Mouse (Mus musculus) kidney, embryonic 15.5 days (tissue): ENCODE results near the gene Rps2. TPM values are rescaled to one million over a fixed set of nuclear protein-coding genes. Genes with fewer than 3 reads are reported as not detected.
A peak's percentile ranks its signal among the peaks of the same experiment; 100 is the strongest.
"Not testable (repeated sequence)": the region's sequence is repeated elsewhere in the genome, so short reads cannot be mapped to it uniquely, and the experiment has no call there.

ENCODE experiments used
- ATAC-seq: fragments of 200-750 bp; cut with Nextera tagmentation; replicated peaks from 2 replicates; pipeline ENCODE4 v1.8.0; 2017; ENCODE audit warnings: moderate TSS enrichment; ENCODE audit not compliant: low FRiP score
- H3K27ac ChIP-seq: fragments of 300-500 bp; sonication (generic); 2 replicates; pipeline ENCODE4 v1.5.1; 2015; ENCODE audit warnings: mild to moderate bottlenecking, inconsistent platforms
- H3K27me3 ChIP-seq: fragments of 300-500 bp; sonication (generic); 2 replicates; pipeline ENCODE4 v1.6.1; 2015; ENCODE audit warnings: inconsistent platforms
- H3K36me3 ChIP-seq: fragments of 300-500 bp; sonication (generic); 2 replicates; pipeline ENCODE4 v1.6.1; 2015; ENCODE audit warnings: inconsistent platforms
- H3K4me1 ChIP-seq: fragments of 300-500 bp; sonication (generic); 2 replicates; pipeline ENCODE4 v1.6.1; 2015; ENCODE audit warnings: inconsistent platforms
- H3K4me2 ChIP-seq: fragments of 300-500 bp; sonication (generic); 2 replicates; pipeline ENCODE4 v1.6.1; 2015; ENCODE audit warnings: moderate library complexity, mild to moderate bottlenecking, inconsistent platforms
- H3K4me3 ChIP-seq: fragments of 300-500 bp; sonication (generic); replicated peaks from 2 replicates; pipeline ENCODE4 v1.5.1; 2015; ENCODE audit warnings: mild to moderate bottlenecking, inconsistent platforms
- H3K9ac ChIP-seq: fragments of 300-500 bp; sonication (generic); 2 replicates; pipeline ENCODE4 v1.6.1; 2015; ENCODE audit warnings: mild to moderate bottlenecking, inconsistent platforms
- H3K9me3 ChIP-seq: fragments of 300-500 bp; sonication (generic); replicated peaks from 2 replicates; pipeline ENCODE4 v1.6.1; 2016; ENCODE audit warnings: inconsistent platforms
- WGBS: fragments of 180-500 bp; shearing (Covaris S2); methylation state at CpG from one replicate; pipeline ENCODE4 v1.1.7; 2015; ENCODE audit warnings: mixed read lengths; 5-methylcytosine and 5-hydroxymethylcytosine counted together
- polyA plus RNA-seq: library from polyadenylated mRNA; unstranded; fragments of >200 nt; fragmentation: Nextera tagmentation; extraction: Ambion mirVana; gene quantifications from 2 replicates; pipeline ENCODE4 v1.2.1, GENCODE M21; 2015

Rps2 gene
- polyA plus RNA-seq, 1 experiment from 2014 or later = 1,520 TPM

- peaks cover 21% of the 10 kb centered on the region for H3K4me1 ChIP-seq
- H3K4me3 ChIP-seq = peak overlapping the region; percentile 92
- peak overlapping the region; percentile 78 for H3K9ac ChIP-seq
- H3K27me3 ChIP-seq = no peaks in the 10 kb centered on the region
- H3K4me2 ChIP-seq = peak overlapping the region; percentile 81
- 4% methylated on average over 24 of the region's 24 CpGs for WGBS
- peaks cover 27% of the 10 kb centered on the region for H3K36me3 ChIP-seq
- peak; percentile 40; the same call in 1 of the 2 replicates for ATAC-seq
- peak overlapping the region; percentile 93 for H3K27ac ChIP-seq
- no peaks in the 10 kb centered on the region for H3K9me3 ChIP-seq
Observed at GRCm38 (mm10) chr17:24707801-24708425, 10.0 kb upstream of the Rps2 start.

GRCm38 (mm10) chr17:24708646-24709045 is 9.3 kb upstream of the Rps2 start:
- Histone ChIP-seq H3K9me3 (no peaks in the 10 kb centered on the region), H3K36me3 (peaks cover 21% of the 10 kb centered on the region), H3K4me2 (peak overlapping the region; percentile 81; the same call in 1 of the 2 replicates), H3K4me1 (peaks cover 21% of the 10 kb centered on the region), H3K4me3 (peak overlapping the region; percentile 92; the same call in 1 of the 2 replicates), H3K27me3 (no peaks in the 10 kb centered on the region), H3K9ac (no peak overlapping the region), H3K27ac (no peak overlapping the region)
- WGBS = 41% methylated on average over 2 of the region's 2 CpGs
- no peak for ATAC-seq

- no peaks in the 10 kb centered on the region for H3K27me3 ChIP-seq
- peaks cover 28% of the 10 kb centered on the region for H3K36me3 ChIP-seq
- ATAC-seq = no peak
- H3K4me3 ChIP-seq = no peak overlapping the region
- H3K27ac ChIP-seq = peak overlapping the region; percentile 75
- H3K4me1 ChIP-seq = peaks cover 21% of the 10 kb centered on the region
- WGBS = 42% methylated on average over 6 of the region's 6 CpGs
- H3K9ac ChIP-seq = no peak overlapping the region; the same call in 1 of the 2 replicates
- no peaks in the 10 kb centered on the region for H3K9me3 ChIP-seq
- H3K4me2 ChIP-seq = no peak overlapping the region
Observed at GRCm38 (mm10) chr17:24715556-24715955, 2.4 kb upstream of the Rps2 start.

- H3K9me3 ChIP-seq = no peaks in the 10 kb centered on the region
- no peak overlapping the region for H3K4me2 ChIP-seq
- H3K9ac ChIP-seq = 0 out of 2 replicates have a peak overlapping the region, but pooled peaks have one; percentile 21
- H3K27me3 ChIP-seq = no peaks in the 10 kb centered on the region
- peak overlapping the region; percentile 75 for H3K27ac ChIP-seq
- 88% methylated on average over 15 of the region's 15 CpGs for WGBS
- peaks cover 29% of the 10 kb centered on the region for H3K36me3 ChIP-seq
- H3K4me3 ChIP-seq = no peak overlapping the region
- ATAC-seq = no peak
- peaks cover 23% of the 10 kb centered on the region for H3K4me1 ChIP-seq
Observed at GRCm38 (mm10) chr17:24716166-24716682, 1.7 kb upstream of the Rps2 start.

- Histone ChIP-seq H3K4me1 (peaks cover 47% of the 10 kb centered on the region), H3K4me2 (peak overlapping the region; percentile 70), H3K27ac (peak overlapping the region; percentile 94; the same call in 1 of the 2 replicates), H3K36me3 (peaks cover 44% of the 10 kb centered on the region), H3K9ac (peak overlapping the region; percentile 96), H3K4me3 (peak overlapping the region; percentile 98)
- H3K9me3 ChIP-seq, ATAC-seq, H3K27me3 ChIP-seq: not testable (repeated sequence)
- WGBS = 60% methylated on average over 5 of the region's 5 CpGs
Observed at GRCm38 (mm10) chr17:24718938-24719337, 1.0 kb downstream of the Rps2 start.

- Histone ChIP-seq H3K9me3 (no peaks in the 10 kb centered on the region), H3K4me2 (peak overlapping the region; percentile 70), H3K27me3 (no peaks in the 10 kb centered on the region), H3K36me3 (peaks cover 44% of the 10 kb centered on the region), H3K9ac (peak overlapping the region; percentile 96), H3K4me1 (peaks cover 47% of the 10 kb centered on the region), H3K27ac (peak overlapping the region; percentile 94), H3K4me3 (peak overlapping the region; percentile 98)
- ATAC-seq = peak; percentile 96
- under 1% methylated on average over 61 of the region's 61 CpGs for WGBS
Observed at GRCm38 (mm10) chr17:24719494-24720222, 1.7 kb downstream of the Rps2 start.

- Histone ChIP-seq H3K27ac (peak overlapping the region; percentile 86), H3K4me3 (peak overlapping the region; percentile 98), H3K36me3 (peaks cover 44% of the 10 kb centered on the region), H3K9ac (peak overlapping the region; percentile 72), H3K4me2 (peak overlapping the region; percentile 70), H3K4me1 (peaks cover 41% of the 10 kb centered on the region)
- WGBS = under 1% methylated on average over 11 of the region's 11 CpGs
- H3K9me3 ChIP-seq, H3K27me3 ChIP-seq, ATAC-seq: not testable (repeated sequence)
Observed at GRCm38 (mm10) chr17:24720616-24721015, 2.7 kb downstream of the Rps2 start.

GRCm38 (mm10) chr17:24721383-24721955 is 3.6 kb downstream of the Rps2 start:
- WGBS = 53% methylated on average over 7 of the region's 7 CpGs
- not testable (repeated sequence) for H3K9me3 ChIP-seq

GRCm38 (mm10) chr17:24722220-24722924 is 4.5 kb downstream of the Rps2 start:
- Histone ChIP-seq H3K27ac (0 out of 2 replicates have a peak overlapping the region, but pooled peaks have one; percentile 92), H3K9ac (peak overlapping the region; percentile 16)
- 36% methylated on average over 13 of the region's 13 CpGs for WGBS

More at GRCm38 (mm10) chr17:24721383-24721955, 3.6 kb downstream of the Rps2 start:
- H3K27ac ChIP-seq = peak overlapping the region; percentile 30; the same call in 1 of the 2 replicates
- not testable (repeated sequence) for ATAC-seq, H3K27me3 ChIP-seq
- peak overlapping the region; percentile 70 for H3K4me2 ChIP-seq
- H3K36me3 ChIP-seq = peaks cover 39% of the 10 kb centered on the region
- H3K9ac ChIP-seq = peak overlapping the region; percentile 72
- peak overlapping the region; percentile 98 for H3K4me3 ChIP-seq
- H3K4me1 ChIP-seq = peaks cover 34% of the 10 kb centered on the region

GRCm38 (mm10) chr17:24723122-24723880 is 5.4 kb downstream of the Rps2 start:
- Histone ChIP-seq H3K9ac (peak overlapping the region; percentile 91), H3K9me3 (no peaks in the 10 kb centered on the region), H3K27ac (peak overlapping the region; percentile 92), H3K4me2 (peak overlapping the region; percentile 70), H3K27me3 (no peaks in the 10 kb centered on the region), H3K4me1 (peaks cover 34% of the 10 kb centered on the region), H3K36me3 (peaks cover 22% of the 10 kb centered on the region), H3K4me3 (peak overlapping the region; percentile 98)
- no peak for ATAC-seq
- WGBS = 3% methylated on average over 12 of the region's 12 CpGs

More at GRCm38 (mm10) chr17:24722220-24722924, 4.5 kb downstream of the Rps2 start:
- Histone ChIP-seq H3K4me3 (peak overlapping the region; percentile 98), H3K4me1 (peaks cover 34% of the 10 kb centered on the region), H3K9me3 (no peaks in the 10 kb centered on the region), H3K4me2 (peak overlapping the region; percentile 70), H3K27me3 (no peaks in the 10 kb centered on the region), H3K36me3 (peaks cover 31% of the 10 kb centered on the region)
- ATAC-seq = no peak

- H3K27ac ChIP-seq = peak overlapping the region; percentile 92
- peak overlapping the region; percentile 70 for H3K4me2 ChIP-seq
- peak overlapping the region; percentile 98 for H3K4me3 ChIP-seq
- no peaks in the 10 kb centered on the region for H3K9me3 ChIP-seq
- peaks cover 29% of the 10 kb centered on the region for H3K4me1 ChIP-seq
- H3K36me3 ChIP-seq = peaks cover 17% of the 10 kb centered on the region
- peak; percentile 5; the same call in 1 of the 2 replicates for ATAC-seq
- H3K9ac ChIP-seq = peak overlapping the region; percentile 91
- under 1% methylated on average over 15 of the region's 15 CpGs for WGBS
- no peaks in the 10 kb centered on the region for H3K27me3 ChIP-seq
Observed at GRCm38 (mm10) chr17:24723881-24724180, 5.9 kb downstream of the Rps2 start.
